Mouse (Mus musculus): ENCODE measurements around the gene Olfr921. TPM values are rescaled to one million over a fixed set of nuclear protein-coding genes. Genes with fewer than 3 reads are reported as not detected.

The Olfr921 gene
- total RNA-seq (2021), result not detected
- long read RNA-seq, experiment 1, result 0 reads
- long read RNA-seq, experiment 2, result 0 reads

- DNase-seq (ENCODE audit: low spot score in 2 of 2), result no peak
Measured at GRCm38 (mm10) chr9:38772768-38773167, at the start of gene Olfr921. Gene Olfr921 (plus strand): TSS chr9:38773068.

- no peak for DNase-seq (ENCODE audit: low spot score in 2 of 2)
Measured at GRCm38 (mm10) chr9:38724044-38724443, 48.8 kb upstream of the Olfr921 start.

- no peak for DNase-seq (ENCODE audit: low spot score in 2 of 2)
Measured at GRCm38 (mm10) chr9:38728218-38728617, 44.6 kb upstream of the Olfr921 start.

- DNase-seq (ENCODE audit: low spot score in 2 of 2), result no peak
Measured at GRCm38 (mm10) chr9:38741408-38741807, 31.5 kb upstream of the Olfr921 start.

- DNase-seq (ENCODE audit: low spot score in 2 of 2), result no peak
Measured at GRCm38 (mm10) chr9:38744619-38745315, 28.1 kb upstream of the Olfr921 start.

- no peak for DNase-seq (ENCODE audit: low spot score in 2 of 2)
Measured at GRCm38 (mm10) chr9:38751999-38752398, 20.9 kb upstream of the Olfr921 start, which contains the start of gene Olfr920. Gene Olfr920 (plus strand): TSS chr9:38752299.

GRCm38 (mm10) chr9:38792689-38793088, 19.8 kb downstream of the Olfr921 start:
- no peak for DNase-seq (ENCODE audit: low spot score in 2 of 2)

- DNase-seq (ENCODE audit: low spot score in 2 of 2), result no peak
Measured at GRCm38 (mm10) chr9:38805696-38806095, 32.8 kb downstream of the Olfr921 start.

GRCm38 (mm10) chr9:38814314-38814713, 41.4 kb downstream of the Olfr921 start, which contains the start of gene Olfr922:
Gene Olfr922 (plus strand): TSS chr9:38814614.
- DNase-seq (ENCODE audit: low spot score in 2 of 2), result no peak

- no peak for DNase-seq (ENCODE audit: low spot score in 2 of 2)
Measured at GRCm38 (mm10) chr9:38815458-38815986, 42.7 kb downstream of the Olfr921 start.

- no peak for DNase-seq (ENCODE audit: low spot score in 2 of 2)
Measured at GRCm38 (mm10) chr9:38826245-38826644, 53.4 kb downstream of the Olfr921 start, which contains the start of gene Olfr923. Gene Olfr923 (plus strand): TSS chr9:38826545.

Other genes starting within 250 kb of the Olfr921 start
- not detected for gene Olfr910, start 235.2 kb upstream of the Olfr921 start, total RNA-seq (2021)
- not detected for gene Olfr912, start 192.9 kb upstream of the Olfr921 start, total RNA-seq (2021)
- gene Olfr913, start 180.3 kb upstream of the Olfr921 start, total RNA-seq (2021), result not detected
- not detected for gene Olfr914, start 168.0 kb upstream of the Olfr921 start, total RNA-seq (2021)
- gene Olfr916, start 113.2 kb upstream of the Olfr921 start, total RNA-seq (2021), result not detected
- not detected for gene Olfr917, start 107.2 kb upstream of the Olfr921 start, total RNA-seq (2021)
- gene Olfr918, start 98.5 kb upstream of the Olfr921 start, total RNA-seq (2021), result not detected
- not detected for gene Olfr919, start 69.4 kb upstream of the Olfr921 start, total RNA-seq (2021)
- 10 to 100 TPM; 46.4 to 53.4 TPM for gene Vwa5a, start 54.8 kb upstream of the Olfr921 start, total RNA-seq (2021)
- under 1 TPM; 0.48 to 0.51 TPM for gene Olfr920, start 20.8 kb upstream of the Olfr921 start, total RNA-seq (2021)
- gene Olfr922, start 41.5 kb downstream of the Olfr921 start, total RNA-seq (2021), result not detected
- not detected for gene Olfr923, start 53.5 kb downstream of the Olfr921 start, total RNA-seq (2021)
- gene Olfr924, start 71.4 kb downstream of the Olfr921 start, total RNA-seq (2021), result not detected
- not detected for gene Olfr26, start 82.0 kb downstream of the Olfr921 start, total RNA-seq (2021)
- not detected for gene Olfr926, start 104.1 kb downstream of the Olfr921 start, total RNA-seq (2021)
- gene Olfr930, start 156.7 kb downstream of the Olfr921 start, total RNA-seq (2021), result not detected
- under 1 TPM in 1 of 2 experiments, not detected in 1; 0.11 TPM for gene Olfr933, start 199.2 kb downstream of the Olfr921 start, total RNA-seq (2021)
- gene Olfr934, start 215.2 kb downstream of the Olfr921 start, total RNA-seq (2021), result not detected
- gene Olfr935, start 226.6 kb downstream of the Olfr921 start, total RNA-seq (2021), result not detected